8 mouse cellular contexts compared by ENCODE assay signal in the genomic region with DNA sequence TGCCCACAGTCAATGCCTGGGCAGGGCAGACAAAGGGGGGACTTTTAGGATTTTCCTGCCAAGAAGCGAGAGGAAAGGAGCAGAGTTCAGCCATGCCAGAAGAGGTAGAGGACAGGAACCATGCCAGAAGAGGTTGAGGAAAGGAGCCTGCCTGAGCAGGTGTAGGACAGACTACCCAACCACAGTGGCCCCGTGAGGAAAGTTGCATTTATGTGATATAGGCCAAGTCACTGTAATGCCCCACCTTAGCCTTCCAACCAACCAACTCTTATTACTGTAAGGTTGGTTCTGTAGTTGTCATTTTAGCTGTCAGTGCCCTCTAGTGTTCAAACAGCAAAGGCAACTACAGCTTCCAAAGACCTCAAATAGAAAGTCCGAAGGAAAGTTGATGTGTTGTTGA. TPM values are rescaled to one million over a fixed set of nuclear protein-coding genes. Genes with fewer than 3 reads are reported as not detected.
DNase-seq lines count a peak whose midpoint lies in the region; ATAC-seq and TF ChIP-seq lines count a peak whose summit lies in the region.

No protein-coding gene starts in this region.

- H3K9me3 ChIP-seq in lung, postnatal 0 days (ENCODE audit: low read length) = no peaks in the 10 kb centered on the region

- TF ChIP-seq EP300 in lung, postnatal 0 days (IDR thresholded peaks at IDR 0.05) = no peak

- H3K9ac ChIP-seq in lung, postnatal 0 days (replicated peaks; ENCODE audit: low read depth) = no peak overlapping the region

- ATAC-seq in lung, postnatal 0 days = peak; percentile 61

- 46% methylated on average over 3 of the region's 3 CpGs for WGBS in lung, postnatal 0 days
- 13% methylated on average over 3 of the region's 3 CpGs for WGBS in thymus, adult 2 months

- peak; percentile 35; the same call in 1 of the 2 replicates for TF ChIP-seq CTCF in cortical plate, adult 2 months (IDR thresholded peaks at IDR 0.05; ENCODE audit: extremely low read depth, insufficient read depth, low read length)
- TF ChIP-seq CTCF in lung, postnatal 0 days (IDR thresholded peaks at IDR 0.05) = peak; percentile 80
- TF ChIP-seq CTCF in thymus, adult 2 months (IDR thresholded peaks at IDR 0.05; ENCODE audit: borderline replicate concordance, control insufficient read depth, extremely low read depth, insufficient read depth, low read length, poor library complexity) = no peak

- no peak for TF ChIP-seq POLR2A in cortical plate, adult 2 months (IDR thresholded peaks at IDR 0.05; ENCODE audit: extremely low read depth, insufficient read depth, low read length)
- TF ChIP-seq POLR2A in thymus, adult 2 months (IDR thresholded peaks at IDR 0.05; ENCODE audit: control insufficient read depth, extremely low read depth, insufficient read depth, low read length, poor library complexity) = no peak

- no peak overlapping the region for H3K4me3 ChIP-seq in cortical plate, adult 2 months (ENCODE audit: insufficient read depth, low read length)
- 0 out of 2 replicates have a peak overlapping the region, but pooled peaks have one; percentile 2 for H3K4me3 ChIP-seq in lung, postnatal 0 days (ENCODE audit: low read depth, low read length)
- H3K4me3 ChIP-seq in thymus, adult 2 months (ENCODE audit: control insufficient read depth, insufficient read depth, low read length) = peak overlapping the region; percentile 40

- H3K4me2 ChIP-seq in lung, postnatal 0 days (replicated peaks; ENCODE audit: low read depth, low read length) = peak overlapping the region; percentile 39

- DNase-seq in frontal cortex, adult 2 months (ENCODE audit: extremely low spot score in 1 of 2, low spot score in 1 of 2) = peak; percentile 1 to 40
- DNase-seq in frontal cortex, postnatal 25 days (ENCODE audit: low spot score in 2 of 2) = no peak
- DNase-seq in CD8-positive naive resting alpha-beta T cell, adult 2 months (ENCODE audit: low read depth in 2 of 2, low spot score in 2 of 2) = peak; percentile 10 to 42
- peak; percentile 86 for DNase-seq in induced T-regulatory cell, adult 2 months (ENCODE audit: low read depth)
- DNase-seq in lung, postnatal 0 days (ENCODE audit: low spot score) = peak; percentile 79
- DNase-seq in thymus, adult 2 months = peak; percentile 32
- DNase-seq in right cerebral cortex, postnatal 25 days = no peak

- H3K27ac ChIP-seq in cortical plate, adult 2 months (ENCODE audit: insufficient read depth, low read length) = no peak overlapping the region
- no peak overlapping the region for H3K27ac ChIP-seq in lung, postnatal 0 days (ENCODE audit: low read length)
- peak overlapping the region; percentile 50; the same call in 1 of the 2 replicates for H3K27ac ChIP-seq in thymus, adult 2 months (ENCODE audit: control insufficient read depth, insufficient read depth, low read length)

- H3K4me1 ChIP-seq in cortical plate, adult 2 months (ENCODE audit: control insufficient read depth, insufficient read depth, low read length) = no peaks in the 10 kb centered on the region
- H3K4me1 ChIP-seq in lung, postnatal 0 days (ENCODE audit: insufficient read depth, low read depth, low read length) = no peaks in the 10 kb centered on the region
- peaks cover 12% of the 10 kb centered on the region for H3K4me1 ChIP-seq in thymus, adult 2 months (replicated peaks; ENCODE audit: control insufficient read depth, insufficient read depth, low read length)

- H3K36me3 ChIP-seq in lung, postnatal 0 days (ENCODE audit: insufficient read depth, low read length) = no peaks in the 10 kb centered on the region
- H3K36me3 ChIP-seq in thymus, adult 2 months (ENCODE audit: control insufficient read depth, insufficient read depth, low read length) = no peaks in the 10 kb centered on the region

- H3K27me3 ChIP-seq in lung, postnatal 0 days (replicated peaks; ENCODE audit: insufficient read depth, low read length) = no peaks in the 10 kb centered on the region
- H3K27me3 ChIP-seq in thymus, adult 2 months (ENCODE audit: control insufficient read depth, insufficient read depth, low read length) = no peaks in the 10 kb centered on the region

RNA-seq across cellular contexts. Expression of a gene that starts 0.9 kb away (rescaled TPM):
- polyA plus RNA-seq in frontal cortex, adult 2 months (2012; rRNA removed) = 0.57 and 0.60 TPM in 2 replicates
- 0.46 and 0.74 TPM in 2 replicates for polyA plus RNA-seq in cortical plate, adult 2 months (2012; rRNA removed)
- polyA plus RNA-seq in lung, postnatal 0 days (2015; fragmentation: Nextera tagmentation; extraction: Ambion mirVana) = 1.4 and 1.5 TPM in 2 replicates
- polyA plus RNA-seq in thymus, adult 2 months (2012; rRNA removed) = 2.7 and 3.0 TPM in 2 replicates

RNA-seq across cellular contexts. Expression of a gene that starts 17.0 kb away (rescaled TPM):
- polyA plus RNA-seq in frontal cortex, adult 2 months (2012; rRNA removed) = 0.04 and 0.08 TPM in 2 replicates
- polyA plus RNA-seq in cortical plate, adult 2 months (2012; rRNA removed) = 0.06 TPM in 2 replicates
- 0.44 and 0.71 TPM in 2 replicates for polyA plus RNA-seq in lung, postnatal 0 days (2015; fragmentation: Nextera tagmentation; extraction: Ambion mirVana)
- 1.6 and 1.8 TPM in 2 replicates for polyA plus RNA-seq in thymus, adult 2 months (2012; rRNA removed)

Comparison
In these comparisons a context has a peak if more than half of its experiments do, and no peak if none do; other contexts are left out.
1. DNase-seq: peak in frontal cortex, adult 2 months (2 of 2), CD8-positive naive resting alpha-beta T cell, adult 2 months (2 of 2), induced T-regulatory cell, adult 2 months (single experiment), lung, postnatal 0 days (single experiment) and thymus, adult 2 months (single experiment); none in frontal cortex, postnatal 25 days (0 of 2) and right cerebral cortex, postnatal 25 days (single experiment).